Mouse (Mus musculus) intestine, embryonic 14.5 days (tissue): ENCODE data around the gene Podn. TPM values are rescaled to one million over a fixed set of nuclear protein-coding genes. Genes with fewer than 3 reads are reported as not detected.

Source experiments
- ATAC-seq: fragments of 200-750 bp; cut with Nextera tagmentation; replicated peaks from 2 replicates; pipeline ENCODE4 v1.8.0; 2017; ENCODE audit warnings: low read depth, moderate number of reproducible peaks, moderate TSS enrichment, moderate library complexity; ENCODE audit not compliant: low FRiP score, low TSS enrichment
- DNase-seq: peaks from one replicate; pipeline ENCODE4 v3.0.0-alpha.2; 2018; ENCODE audit warnings: low spot score
- H3K27ac ChIP-seq: fragments of 300-500 bp; sonication (generic); 2 replicates; pipeline ENCODE4 v1.5.1; 2014; ENCODE audit warnings: low read depth, mild to moderate bottlenecking, control low read depth
- H3K27me3 ChIP-seq: fragments of 300-500 bp; sonication (generic); replicated peaks from 2 replicates; pipeline ENCODE4 v1.6.1; 2014; ENCODE audit warnings: low read length, control low read depth; ENCODE audit not compliant: control insufficient read depth, insufficient read depth
- H3K36me3 ChIP-seq: fragments of 300-500 bp; sonication (generic); 2 replicates; pipeline ENCODE4 v1.6.1; 2014; ENCODE audit warnings: low read length, control low read depth; ENCODE audit not compliant: control insufficient read depth, insufficient read depth
- H3K4me1 ChIP-seq: fragments of 300-500 bp; sonication (generic); replicated peaks from 2 replicates; pipeline ENCODE4 v1.6.1; 2014; ENCODE audit warnings: low read length, control low read depth, mixed read lengths; ENCODE audit not compliant: control insufficient read depth, insufficient read depth
- H3K4me2 ChIP-seq: fragments of 300-500 bp; sonication (generic); 2 replicates; pipeline ENCODE4 v1.6.1; 2014; ENCODE audit warnings: low read length
- H3K4me3 ChIP-seq: fragments of 300-500 bp; sonication (generic); 2 replicates; pipeline ENCODE4 v1.5.1; 2014; ENCODE audit warnings: low read depth, low read length, control low read depth, mixed read lengths
- H3K9ac ChIP-seq: fragments of 300-500 bp; sonication (generic); 2 replicates; pipeline ENCODE4 v1.6.1; 2014; ENCODE audit warnings: mild to moderate bottlenecking, low read length
- H3K9me3 ChIP-seq: fragments of 300-500 bp; sonication (generic); 2 replicates; pipeline ENCODE4 v1.6.1; 2016; ENCODE audit warnings: low read length, control low read depth; ENCODE audit not compliant: control insufficient read depth
- WGBS: fragments of 180-500 bp; shearing (Covaris S2); extraction: QIAGEN DNeasy Blood & Tissue Kit; methylation state at CpG from one replicate; pipeline ENCODE4 v1.1.7; 2014; 5-methylcytosine and 5-hydroxymethylcytosine counted together
- polyA plus RNA-seq: library from polyadenylated mRNA; unstranded; fragments of >200 nt; fragmentation: Nextera tagmentation; extraction: Ambion mirVana; gene quantifications from 2 replicates; pipeline ENCODE4 v1.2.1, GENCODE M21; 2014

The Podn gene
- polyA plus RNA-seq, 1 experiment from 2014 or later, result 2.4 TPM

DNA sequence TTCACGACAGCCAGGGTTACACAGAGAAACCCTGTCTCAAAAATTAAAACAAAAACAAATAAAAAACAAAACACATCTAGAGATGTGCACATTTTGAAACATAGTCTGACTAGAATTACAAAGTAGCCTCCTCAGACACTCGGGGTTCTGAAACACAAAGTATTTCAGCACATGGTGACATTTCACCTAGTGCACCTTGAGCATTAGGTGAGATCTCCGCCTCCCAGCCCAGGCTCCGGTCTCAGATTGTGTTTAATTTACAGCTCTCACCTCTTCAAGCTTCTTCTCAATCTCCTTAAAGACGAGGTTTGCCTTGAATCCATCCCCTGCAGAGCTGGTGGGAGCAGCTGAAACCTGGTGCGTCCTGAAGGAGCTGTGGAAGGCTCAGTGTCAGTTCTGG lies 32.6 kb downstream of the Podn start:
- H3K27me3 ChIP-seq, result no peaks in the 10 kb centered on the region

DNA sequence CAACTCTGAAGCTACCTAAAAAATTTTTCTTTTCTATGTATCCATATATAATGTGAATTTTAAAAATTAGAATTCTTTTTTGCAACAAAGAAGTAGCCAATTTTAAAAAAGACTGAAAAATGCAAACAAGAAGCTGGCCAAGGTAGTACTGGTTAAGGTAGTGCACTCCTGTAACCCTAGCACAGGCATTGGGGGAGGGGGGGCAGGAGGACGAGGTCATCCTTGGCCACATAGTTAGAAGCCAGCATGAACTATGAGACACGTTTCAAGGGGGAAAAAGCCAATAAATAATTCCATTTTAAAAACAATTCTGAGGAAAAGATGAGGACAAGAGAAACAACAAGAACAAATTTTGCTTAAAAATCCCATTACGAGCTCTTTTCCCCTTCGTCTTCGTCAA lies 33.7 kb downstream of the Podn start:
- DNase-seq (no peak), ATAC-seq (no peak)
- peaks cover 45% of the 10 kb centered on the region for H3K36me3 ChIP-seq
- H3K9me3 ChIP-seq, result no peaks in the 10 kb centered on the region
- no peak overlapping the region for H3K27ac ChIP-seq
- H3K4me2 ChIP-seq, result no peak overlapping the region
- H3K9ac ChIP-seq, result no peak overlapping the region
- no peaks in the 10 kb centered on the region for H3K4me1 ChIP-seq
- H3K27me3 ChIP-seq, result no peaks in the 10 kb centered on the region
- no peak overlapping the region for H3K4me3 ChIP-seq
- WGBS, result 96% methylated on average over 5 of the region's 5 CpGs

More for the DNA sequence above, 32.6 kb downstream of the Podn start:
- H3K27ac ChIP-seq, result no peak overlapping the region
- no peak for DNase-seq
- H3K9me3 ChIP-seq, result no peaks in the 10 kb centered on the region
- H3K4me3 ChIP-seq, result no peak overlapping the region
- 70% methylated on average over 6 of the region's 6 CpGs for WGBS
- no peaks in the 10 kb centered on the region for H3K4me1 ChIP-seq
- peaks cover 48% of the 10 kb centered on the region for H3K36me3 ChIP-seq
- no peak overlapping the region for H3K9ac ChIP-seq
- no peak for ATAC-seq
- H3K4me2 ChIP-seq, result no peak overlapping the region

DNA sequence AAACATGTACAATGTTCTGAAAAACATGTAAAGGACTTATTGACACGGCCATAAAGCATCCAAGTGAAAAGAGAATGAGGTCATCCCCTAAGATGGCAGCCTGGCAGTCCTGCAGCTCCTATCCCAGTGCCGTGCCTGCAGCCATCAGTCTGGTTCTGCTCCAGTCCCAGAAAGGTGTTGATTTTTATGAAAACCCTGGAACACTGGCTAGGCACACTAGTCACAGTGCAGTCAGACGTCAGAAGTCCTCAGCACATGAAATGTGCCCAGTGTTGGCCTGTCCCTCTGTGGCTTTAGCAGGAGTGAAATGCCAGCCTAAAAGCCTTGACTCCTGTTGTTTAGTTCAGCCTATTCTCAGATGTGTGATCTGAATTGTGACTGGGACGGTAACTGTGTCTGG lies 35.5 kb downstream of the Podn start:
- no peaks in the 10 kb centered on the region for H3K4me1 ChIP-seq
- no peaks in the 10 kb centered on the region for H3K27me3 ChIP-seq
- no peak for ATAC-seq
- DNase-seq, result no peak
- H3K9me3 ChIP-seq, result no peaks in the 10 kb centered on the region
- no peak overlapping the region for H3K4me3 ChIP-seq
- H3K27ac ChIP-seq, result no peak overlapping the region
- WGBS, result 88% methylated on average over 4 of the region's 4 CpGs
- H3K9ac ChIP-seq, result no peak overlapping the region
- H3K36me3 ChIP-seq, result peaks cover 45% of the 10 kb centered on the region
- no peak overlapping the region for H3K4me2 ChIP-seq

DNA sequence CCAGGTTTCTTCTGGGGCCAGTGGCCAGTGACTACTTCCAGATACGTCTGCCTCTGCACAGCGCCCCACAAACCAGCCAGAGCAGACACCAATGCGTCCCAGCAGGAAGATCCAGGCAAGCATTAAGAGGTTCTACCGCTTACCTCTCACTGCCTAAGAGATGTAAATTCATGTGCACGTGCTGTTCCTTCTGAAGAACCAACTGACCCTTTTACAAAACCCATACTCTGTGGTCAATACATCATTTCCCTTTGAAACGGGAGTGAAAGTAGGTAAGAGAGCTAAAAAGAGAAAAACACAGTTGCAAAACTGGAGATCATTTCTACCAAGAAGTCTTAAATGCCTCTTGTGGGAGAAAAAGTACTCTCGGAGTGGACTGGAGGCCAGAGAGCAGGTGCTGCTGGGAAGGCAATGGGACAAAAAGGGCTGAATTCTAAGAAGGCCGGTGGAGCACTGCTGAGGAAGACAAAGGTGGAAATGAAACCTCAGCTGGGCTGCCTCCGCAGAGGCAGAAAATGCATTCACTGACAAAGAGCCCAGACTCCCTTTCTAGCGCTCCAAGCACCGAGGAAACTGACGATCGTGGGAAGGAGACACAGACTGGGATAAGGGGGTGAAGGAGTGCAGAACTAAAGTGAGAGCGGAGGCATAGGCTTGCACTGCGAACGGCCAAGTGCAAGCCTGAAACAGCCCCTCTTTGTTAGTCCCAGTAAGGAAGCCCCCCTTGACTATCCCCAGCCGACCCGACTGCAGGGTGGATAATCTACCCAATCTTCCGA lies 36.5 kb downstream of the Podn start:
- H3K9me3 ChIP-seq, result no peaks in the 10 kb centered on the region
- H3K27ac ChIP-seq, result no peak overlapping the region
- no peak overlapping the region for H3K4me3 ChIP-seq
- WGBS, result 79% methylated on average over 19 of the region's 19 CpGs
- H3K9ac ChIP-seq, result no peak overlapping the region
- H3K36me3 ChIP-seq, result peaks cover 51% of the 10 kb centered on the region
- DNase-seq (no peak), ATAC-seq (no peak)
- no peaks in the 10 kb centered on the region for H3K27me3 ChIP-seq
- no peaks in the 10 kb centered on the region for H3K4me1 ChIP-seq
- H3K4me2 ChIP-seq, result no peak overlapping the region

DNA sequence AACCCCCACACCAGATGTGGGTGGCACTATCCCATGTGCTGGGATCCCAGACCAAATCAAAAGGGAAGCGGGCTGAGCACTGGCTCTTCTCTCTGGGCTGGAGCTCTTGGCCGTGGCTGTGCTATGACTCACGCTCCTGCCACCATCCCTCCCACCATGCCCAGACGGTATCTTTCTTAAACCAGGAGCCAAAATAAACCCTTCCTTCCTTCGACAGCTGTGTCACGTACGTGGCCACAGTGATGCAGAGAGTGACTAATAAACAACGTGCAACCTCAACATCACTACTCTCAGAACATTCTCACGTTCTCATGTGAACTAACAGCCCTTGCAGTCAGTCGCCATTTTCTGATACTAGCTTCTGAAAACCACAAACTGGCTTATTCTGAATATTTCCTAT lies 38.1 kb downstream of the Podn start:
- Histone ChIP-seq H3K27ac (no peak overlapping the region), H3K4me3 (no peak overlapping the region), H3K4me1 (no peaks in the 10 kb centered on the region), H3K9ac (no peak overlapping the region), H3K27me3 (no peaks in the 10 kb centered on the region), H3K9me3 (no peaks in the 10 kb centered on the region), H3K4me2 (no peak overlapping the region), H3K36me3 (peaks cover 55% of the 10 kb centered on the region)
- DNase-seq, result no peak
- ATAC-seq, result no peak
- 67% methylated on average over 10 of the region's 10 CpGs for WGBS

DNA sequence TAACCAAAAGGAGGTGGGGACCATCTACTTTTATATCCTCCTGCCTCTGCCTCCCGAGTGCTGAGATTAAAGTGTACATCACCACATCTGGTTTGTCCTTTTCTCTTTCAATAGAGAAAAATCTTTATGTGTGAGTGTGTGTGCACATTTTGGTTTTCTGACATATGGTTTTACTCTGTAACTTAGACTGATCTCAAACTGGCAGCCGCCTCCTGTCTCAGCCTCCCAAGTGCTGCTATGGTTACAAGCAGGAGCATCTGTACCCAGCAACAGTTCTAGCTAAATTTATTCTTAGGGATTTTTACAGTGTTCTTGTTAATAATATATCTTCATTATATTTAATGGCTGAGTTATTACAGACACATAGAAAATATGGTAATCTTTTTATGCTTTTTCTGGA lies 39.0 kb downstream of the Podn start:
- Histone ChIP-seq H3K4me3 (no peak overlapping the region), H3K9ac (no peak overlapping the region), H3K36me3 (peaks cover 55% of the 10 kb centered on the region), H3K27me3 (no peaks in the 10 kb centered on the region), H3K9me3 (no peaks in the 10 kb centered on the region), H3K27ac (no peak overlapping the region), H3K4me2 (no peak overlapping the region), H3K4me1 (no peaks in the 10 kb centered on the region)
- no peak for ATAC-seq
- DNase-seq, result no peak
- 93% methylated on average over 2 of the region's 2 CpGs for WGBS

DNA sequence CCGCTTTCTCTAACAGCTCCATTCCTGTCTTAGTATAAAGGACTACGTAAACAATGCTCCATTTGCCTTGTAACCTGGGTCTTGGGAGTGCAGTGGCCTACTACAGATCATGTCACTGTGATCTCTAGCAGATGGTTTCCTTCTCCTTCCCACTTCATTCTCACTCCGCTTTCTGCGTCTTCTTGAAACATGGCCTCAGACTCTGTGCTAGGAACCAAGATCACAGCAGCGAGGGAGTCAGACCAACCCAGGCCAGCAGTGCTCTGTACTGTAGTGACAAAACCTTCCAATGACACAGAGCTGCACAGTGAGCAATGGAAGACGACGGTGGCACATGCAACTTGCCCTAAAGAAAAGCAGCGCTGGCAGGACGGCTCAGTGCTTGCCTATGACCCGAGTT lies 40.4 kb downstream of the Podn start:
- 81% methylated on average over 10 of the region's 10 CpGs for WGBS
- Histone ChIP-seq H3K27me3 (no peaks in the 10 kb centered on the region), H3K27ac (no peak overlapping the region), H3K4me1 (no peaks in the 10 kb centered on the region), H3K4me3 (no peak overlapping the region), H3K4me2 (no peak overlapping the region), H3K36me3 (peaks cover 67% of the 10 kb centered on the region), H3K9ac (no peak overlapping the region), H3K9me3 (no peaks in the 10 kb centered on the region)
- DNase-seq (no peak), ATAC-seq (no peak)

DNA sequence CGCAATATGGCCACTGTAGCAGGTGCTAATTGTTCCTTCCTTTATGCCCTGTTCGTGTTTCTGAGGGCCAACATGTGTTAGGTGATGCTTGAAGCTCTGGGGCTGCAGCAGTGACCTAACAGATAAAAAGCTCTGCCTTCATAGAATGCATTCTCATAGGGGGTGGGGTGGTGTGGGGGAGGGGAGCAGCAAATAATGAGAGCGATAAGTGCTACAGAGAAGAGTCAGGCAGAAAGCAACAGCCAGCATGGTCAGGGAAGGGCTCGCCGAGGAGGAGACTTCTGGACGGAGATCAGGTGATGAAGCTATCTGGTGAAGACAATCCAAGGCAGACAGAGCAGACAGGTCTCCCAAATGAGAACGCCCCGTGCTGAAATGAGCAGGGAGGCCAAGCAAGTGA lies 43.6 kb downstream of the Podn start:
- WGBS, result 84% methylated on average over 8 of the region's 8 CpGs
- no peaks in the 10 kb centered on the region for H3K9me3 ChIP-seq
- no peak overlapping the region for H3K4me2 ChIP-seq
- no peaks in the 10 kb centered on the region for H3K4me1 ChIP-seq
- no peak overlapping the region for H3K9ac ChIP-seq
- no peak overlapping the region for H3K27ac ChIP-seq
- peaks cover 72% of the 10 kb centered on the region for H3K36me3 ChIP-seq
- DNase-seq (no peak), ATAC-seq (no peak)
- H3K4me3 ChIP-seq, result no peak overlapping the region
- H3K27me3 ChIP-seq, result no peaks in the 10 kb centered on the region

DNA sequence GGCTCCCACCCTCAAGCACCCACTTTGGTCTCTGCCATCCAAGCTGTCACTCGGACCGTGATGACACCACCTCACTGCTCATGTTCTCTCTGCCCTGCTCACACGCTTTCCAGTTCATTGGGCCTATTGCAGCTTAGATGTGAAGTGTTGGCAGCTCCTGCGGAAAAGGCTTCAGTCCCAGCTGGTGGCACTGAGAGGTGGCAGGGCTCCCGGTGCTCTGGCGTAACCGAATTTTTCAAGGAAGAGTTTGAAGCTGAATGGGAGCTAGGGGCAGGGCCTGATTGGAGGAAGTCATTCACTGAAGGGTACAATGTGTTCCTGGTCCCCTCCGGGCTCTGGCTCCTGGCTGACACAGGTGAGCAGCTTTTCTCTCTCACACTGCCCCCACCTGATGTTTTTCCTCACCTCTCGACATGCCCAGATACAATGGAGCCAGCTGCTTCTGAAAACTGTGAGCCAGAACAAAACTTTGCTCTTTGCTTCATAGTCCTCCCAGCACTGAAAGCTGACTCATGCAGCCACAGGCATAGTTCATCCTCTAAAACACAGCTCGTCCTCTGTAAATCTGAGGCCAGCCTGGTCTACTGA lies 44.5 kb downstream of the Podn start:
- Histone ChIP-seq H3K27ac (no peak overlapping the region), H3K4me3 (no peak overlapping the region), H3K9me3 (no peaks in the 10 kb centered on the region), H3K4me1 (no peaks in the 10 kb centered on the region), H3K27me3 (no peaks in the 10 kb centered on the region), H3K4me2 (no peak overlapping the region), H3K36me3 (peaks cover 74% of the 10 kb centered on the region), H3K9ac (no peak overlapping the region)
- WGBS, result 87% methylated on average over 10 of the region's 10 CpGs
- no peak for ATAC-seq
- no peak for DNase-seq
